Mouse (Mus musculus): ENCODE measurements around the gene Dgkd.

DNA sequence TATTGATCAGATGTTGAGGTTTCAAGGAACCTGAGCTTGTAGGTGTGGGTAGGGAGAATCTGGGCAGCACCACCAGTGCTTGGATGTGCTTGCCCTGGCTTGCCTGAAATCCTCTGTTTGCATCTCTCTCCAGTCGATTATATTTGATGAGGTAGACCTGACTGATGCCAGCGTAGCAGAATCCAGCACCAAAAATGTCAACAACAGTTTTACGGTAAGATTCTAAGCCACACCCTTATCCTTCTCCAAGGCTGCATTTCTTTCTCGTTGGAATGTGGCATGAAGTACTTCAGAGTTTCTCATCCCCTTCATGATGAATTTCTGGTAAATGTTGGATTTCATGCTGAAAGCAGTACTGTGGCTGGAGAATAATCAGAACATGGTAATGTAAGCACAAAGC, 28.6 kb downstream of the Dgkd start:
- TF ChIP-seq GATA1 (IDR thresholded peaks at IDR 0.05; ENCODE audit: low read length) (no peak), TAL1 (IDR thresholded peaks at IDR 0.05; ENCODE audit: low read length) (no peak)

All from erythroblast, embryonic 14.5 days (primary cell).